Mouse (Mus musculus) ES-E14 (cell line): ENCODE measurements around the gene Pde4d.

Experiments
- CHD2 ChIP-seq: IDR thresholded peaks from 2 replicates; pipeline ENCODE4 v1.6.1; 2014; ENCODE audit warnings: mild to moderate bottlenecking, low read depth, low read length, inconsistent platforms
- HCFC1 ChIP-seq: IDR thresholded peaks from 2 replicates; pipeline ENCODE4 v1.6.1; 2012; ENCODE audit warnings: low read length, inconsistent platforms, borderline replicate concordance; ENCODE audit not compliant: insufficient read depth
- MAFK ChIP-seq: IDR thresholded peaks from 2 replicates; pipeline ENCODE4 v1.6.1; 2014; ENCODE audit warnings: mild to moderate bottlenecking, low read depth, low read length, inconsistent platforms; ENCODE audit not compliant: insufficient read depth
- ZC3H11A ChIP-seq: IDR thresholded peaks from 2 replicates; pipeline ENCODE4 v1.6.1; 2012; ENCODE audit warnings: low read depth, mild to moderate bottlenecking, inconsistent platforms, low read length, borderline replicate concordance
- ZNF384 ChIP-seq: IDR thresholded peaks from 2 replicates; pipeline ENCODE4 v1.6.1; 2012; ENCODE audit warnings: low read depth, low read length, inconsistent platforms

DNA sequence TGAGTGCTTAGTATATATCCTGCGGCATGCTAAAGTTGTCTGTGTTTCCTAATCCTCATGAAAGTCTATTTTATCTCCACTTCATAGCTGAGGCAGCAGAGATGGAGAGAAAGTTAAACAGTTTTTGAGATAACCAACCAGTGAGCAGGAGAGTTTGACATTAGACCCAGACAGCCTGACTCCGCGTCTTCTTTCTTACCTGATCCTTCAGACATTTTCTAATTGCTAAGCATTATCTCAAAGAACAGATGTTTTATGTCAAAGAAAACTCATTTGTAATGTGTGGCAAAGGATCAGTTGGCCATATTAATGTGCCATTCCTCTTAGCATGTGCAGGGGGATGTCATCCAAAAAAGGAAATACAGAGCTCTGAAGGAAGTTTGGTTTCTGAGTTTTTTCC lies 1227.9 kb downstream of the Pde4d start:
- no peak for TF ChIP-seq HCFC1
- no peak for TF ChIP-seq MAFK
- TF ChIP-seq CHD2: no peak
- no peak for TF ChIP-seq ZNF384
- no peak for TF ChIP-seq ZC3H11A
